Mouse (Mus musculus) thymus, postnatal 25 days (tissue): ENCODE measurements around the gene Vmn2r39.
"Not testable (repeated sequence)": the region's sequence is repeated elsewhere in the genome, so short reads cannot be mapped to it uniquely, and the experiment has no call there.

Source experiments
- DNase-seq: peaks from one replicate; pipeline ENCODE4 v3.0.0; 2022

Gene Vmn2r39

DNA sequence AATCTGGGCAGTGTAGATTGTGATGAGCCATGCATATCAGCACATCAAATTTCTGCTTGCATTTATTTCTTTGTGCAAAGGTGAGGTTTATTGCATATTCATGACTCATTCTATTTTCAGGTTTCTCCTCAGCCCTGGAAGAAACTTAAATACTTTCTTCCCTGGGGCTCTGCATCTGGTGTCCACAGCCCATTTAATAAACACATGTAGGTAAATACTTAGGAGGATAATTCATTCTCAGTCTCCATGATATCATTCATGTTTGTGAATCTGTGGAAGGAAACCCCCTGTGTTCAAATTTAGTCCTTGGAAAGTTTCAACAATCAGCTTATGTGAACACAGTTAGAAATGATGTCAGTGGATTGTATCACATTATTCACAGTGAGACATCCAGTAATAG, at the start of gene Vmn2r39:
Gene Vmn2r39 (minus strand): TSS at position 101 of the 400 bp plus-strand sequence.
- DNase-seq, result not testable (repeated sequence)

GRCm38 (mm10) chr7:9065353-9065752, 34.8 kb upstream of the Vmn2r39 start:
- DNase-seq, result not testable (repeated sequence)
